ENCODE assay signal across 25 mouse cellular contexts in genomic region chr10:82790504-82790903, GRCm38 (mm10). TPM values are rescaled to one million over a fixed set of nuclear protein-coding genes. Genes with fewer than 3 reads are reported as not detected.
DNase-seq lines count a peak whose midpoint lies in the region; ATAC-seq and TF ChIP-seq lines count a peak whose summit lies in the region.
"Had no signal": no experiment of that assay in that cellular context is flagged by ENCODE, and none has a peak within 500 bp of the region (broad histone marks: within the 10 kb centered on the region; RNA-seq: fewer than 3 reads in every experiment).

No protein-coding gene starts in this region.

- 36% methylated on average over 5 of the region's 5 CpGs for WGBS in liver, adult 2 months
- WGBS in liver, embryonic 12.5 days (ENCODE audit: insufficient replicate concordance), result 69% methylated on average over 5 of the region's 5 CpGs
- 78% methylated on average over 5 of the region's 5 CpGs for WGBS in stomach, postnatal 0 days

- no peaks in the 10 kb centered on the region for H3K36me3 ChIP-seq in liver, adult 2 months (ENCODE audit: control insufficient read depth, insufficient read depth, low read length)
- H3K36me3 ChIP-seq in liver, embryonic 12.5 days, result no peaks in the 10 kb centered on the region
- H3K36me3 ChIP-seq in C2C12 (ENCODE audit: control insufficient read depth, insufficient read depth), result no peaks in the 10 kb centered on the region
- H3K36me3 ChIP-seq in stomach, postnatal 0 days (ENCODE audit: control insufficient read depth, insufficient read depth, low read length), result no peaks in the 10 kb centered on the region
- H3K36me3 ChIP-seq: embryonic facial prominence, embryonic 10.5 days; embryonic facial prominence, embryonic 12.5 days; forebrain, embryonic 12.5 days; G1E had no signal

- H3K4me3 ChIP-seq in liver, adult 2 months (ENCODE audit: insufficient read depth, low read depth, low read length), result no peak overlapping the region
- H3K4me3 ChIP-seq in liver, embryonic 12.5 days, result no peak overlapping the region
- no peak overlapping the region for H3K4me3 ChIP-seq in C2C12 (ENCODE audit: insufficient read depth, poor library complexity, severe bottlenecking)
- no peak overlapping the region for H3K4me3 ChIP-seq in stomach, postnatal 0 days (ENCODE audit: low read depth, low read length)
- H3K4me3 ChIP-seq: embryonic facial prominence, embryonic 10.5 days; embryonic facial prominence, embryonic 12.5 days; forebrain, embryonic 12.5 days had no signal

- no peak overlapping the region for H3ac ChIP-seq in C2C12 (ENCODE audit: control insufficient read depth, insufficient read length, low read depth)

- no peak for TF ChIP-seq CTCF in liver, adult 2 months (IDR thresholded peaks at IDR 0.05; ENCODE audit: low read depth, low read length)
- no peak for TF ChIP-seq CTCF in C2C12 (IDR thresholded peaks at IDR 0.05; ENCODE audit: control insufficient read depth, insufficient read depth, insufficient read length)
- TF ChIP-seq CTCF in stomach, postnatal 0 days (IDR thresholded peaks at IDR 0.05; ENCODE audit: low read depth), result no peak

- 0 out of 2 replicates have a peak, but pooled peaks cover 4% of the 10 kb centered on the region for H3K9me3 ChIP-seq in liver, embryonic 12.5 days (replicated peaks)
- no peaks in the 10 kb centered on the region for H3K9me3 ChIP-seq in stomach, postnatal 0 days (ENCODE audit: control insufficient read depth, low read length)
- H3K9me3 ChIP-seq: embryonic facial prominence, embryonic 12.5 days had no signal

- peak; percentile 96 for DNase-seq in liver, adult 2 months (ENCODE audit: extremely low read depth, low read depth, low spot score)
- DNase-seq in Muller cell, postnatal 12 days (ENCODE audit: inconsistent ontology term), result peak; percentile 42
- no peak for DNase-seq in stomach, postnatal 0 days (ENCODE audit: low spot score)
- no peak for DNase-seq in kidney, adult 9 months
- DNase-seq in heart, adult 18-20 months, result no peak
- no peak for DNase-seq in right cerebral cortex, adult 2 months (ENCODE audit: low spot score in 2 of 2)
- DNase-seq: adrenal gland, adult 8-10 months; adrenal gland, postnatal 14 days; adrenal gland, postnatal 36 days; B cell, adult 2 months; cerebellum, adult 11-12 months; cerebellum, adult 2 months; cerebellum, adult 9-10 months; cerebellum, postnatal 10 days; cerebellum, postnatal 25 days had no signal

- no peak for TF ChIP-seq EP300 in stomach, postnatal 0 days (optimal IDR thresholded peaks at IDR 0.05)

- no peaks in the 10 kb centered on the region for H3K79me2 ChIP-seq in liver, adult 2 months (ENCODE audit: control insufficient read depth, insufficient read depth, low read length)
- no peaks in the 10 kb centered on the region for H3K79me2 ChIP-seq in C2C12 (ENCODE audit: control insufficient read depth, insufficient read depth)

- no peaks in the 10 kb centered on the region for H3K79me3 ChIP-seq in C2C12 (ENCODE audit: low read depth)

- no peaks in the 10 kb centered on the region for H3K27me3 ChIP-seq in liver, adult 2 months (ENCODE audit: control insufficient read depth, insufficient read depth, low read length)
- H3K27me3 ChIP-seq in liver, embryonic 12.5 days (replicated peaks), result peaks cover 9% of the 10 kb centered on the region
- no peaks in the 10 kb centered on the region for H3K27me3 ChIP-seq in C2C12 (ENCODE audit: control insufficient read depth, insufficient read depth, insufficient read length)
- H3K27me3 ChIP-seq in stomach, postnatal 0 days (ENCODE audit: control insufficient read depth, insufficient read depth, low read length), result no peaks in the 10 kb centered on the region
- H3K27me3 ChIP-seq: embryonic facial prominence, embryonic 12.5 days; forebrain, embryonic 12.5 days; Patski had no signal

- no peak for ATAC-seq in liver, embryonic 12.5 days
- peak; percentile 61; the same call in 1 of the 2 replicates for ATAC-seq in stomach, postnatal 0 days (ENCODE audit: low FRiP score, low TSS enrichment)
- ATAC-seq: activated CD4-positive, CD25-positive, alpha-beta regulatory T cell, adult 4 months; forebrain, embryonic 14.5 days; forebrain, embryonic 16.5 days; Patski had no signal

- no peak overlapping the region for H3K9ac ChIP-seq in liver, adult 2 months (ENCODE audit: low read depth, low read length)
- no peak overlapping the region for H3K9ac ChIP-seq in liver, embryonic 12.5 days
- H3K9ac ChIP-seq in stomach, postnatal 0 days (ENCODE audit: low read length), result no peak overlapping the region
- H3K9ac ChIP-seq: embryonic facial prominence, embryonic 12.5 days; forebrain, embryonic 12.5 days had no signal

- no peak overlapping the region for H3K4me2 ChIP-seq in liver, embryonic 12.5 days
- no peak overlapping the region for H3K4me2 ChIP-seq in stomach, postnatal 0 days (replicated peaks; ENCODE audit: low read depth)
- H3K4me2 ChIP-seq: embryonic facial prominence, embryonic 12.5 days; forebrain, embryonic 12.5 days had no signal

- no peak for TF ChIP-seq POLR2A in liver, adult 2 months (IDR thresholded peaks at IDR 0.05; ENCODE audit: extremely low read depth, insufficient read depth, low read length)

- peaks cover 18% of the 10 kb centered on the region for H3K4me1 ChIP-seq in liver, adult 2 months (ENCODE audit: control insufficient read depth, insufficient read depth, low read length)
- peaks cover 7% of the 10 kb centered on the region; the same call in 1 of the 2 replicates for H3K4me1 ChIP-seq in liver, embryonic 12.5 days
- H3K4me1 ChIP-seq in stomach, postnatal 0 days (replicated peaks; ENCODE audit: control insufficient read depth, insufficient read depth), result no peaks in the 10 kb centered on the region

- H3K27ac ChIP-seq in liver, adult 2 months (replicated peaks; ENCODE audit: insufficient read depth, low read depth, low read length), result peak overlapping the region; percentile 83
- no peak overlapping the region for H3K27ac ChIP-seq in liver, embryonic 12.5 days
- H3K27ac ChIP-seq in stomach, postnatal 0 days (replicated peaks), result no peak overlapping the region
- H3K27ac ChIP-seq: embryonic facial prominence, embryonic 10.5 days; embryonic facial prominence, embryonic 12.5 days; forebrain, embryonic 12.5 days had no signal

TF ChIP-seq in C2C12, 6 proteins besides CTCF, POLR2A, EP300 and RAD21:
- TF ChIP-seq CEBPB (IDR thresholded peaks at IDR 0.05; ENCODE audit: low read depth) (peak; percentile 29), FOSL1 (IDR thresholded peaks at IDR 0.05; ENCODE audit: insufficient read depth, low read length, poor library complexity, severe bottlenecking) (no peak)

RNA-seq across cellular contexts. Expression of gene Nfyb, which starts 26.6 kb away (rescaled TPM):
- total RNA-seq in liver, adult 2 months (2014; rRNA removed), result 30.8 and 34.8 TPM in 2 replicates
- 29.0 and 30.2 TPM in 2 replicates for polyA plus RNA-seq in liver, adult 2 months (2012; rRNA removed)
- polyA plus RNA-seq in liver, embryonic 12.5 days (2016; fragmentation: Nextera tagmentation; extraction: Ambion mirVana), result 39.4 and 40.4 TPM in 2 replicates
- 11.9 TPM for polyA plus RNA-seq in C2C12 (2012; fragmentation: generic; extraction: Trizol)
- 20.3 and 23.8 TPM in 2 replicates for polyA plus RNA-seq in stomach, postnatal 0 days (2015; fragmentation: Nextera tagmentation; extraction: Ambion mirVana)
- total RNA-seq in heart, adult 18-20 months (2021), result 10 to 100 TPM; 13.0 to 14.5 TPM

RNA-seq across cellular contexts. Expression of gene Txnrd1, which starts 43.2 kb away (rescaled TPM):
- total RNA-seq in liver, adult 2 months (2014; rRNA removed), result 71.2 and 83.2 TPM in 2 replicates
- polyA plus RNA-seq in liver, adult 2 months (2012; rRNA removed), result 50.4 and 51.9 TPM in 2 replicates
- polyA plus RNA-seq in liver, embryonic 12.5 days (2016; fragmentation: Nextera tagmentation; extraction: Ambion mirVana), result 106 and 108 TPM in 2 replicates
- polyA plus RNA-seq in C2C12 (2012; fragmentation: generic; extraction: Trizol), result 172 TPM
- 61.9 TPM in 2 replicates for polyA plus RNA-seq in stomach, postnatal 0 days (2015; fragmentation: Nextera tagmentation; extraction: Ambion mirVana)
- 10 to 100 TPM; 52.4 to 56.4 TPM for total RNA-seq in heart, adult 18-20 months (2021)

Comparison
In these comparisons a context has a peak if more than half of its experiments do, and no peak if none do; other contexts are left out.
1. DNase-seq: peak in liver, adult 2 months (single experiment) and Muller cell, postnatal 12 days (single experiment); none in stomach, postnatal 0 days (single experiment), kidney, adult 9 months (single experiment), heart, adult 18-20 months (0 of 2) and right cerebral cortex, adult 2 months (0 of 2).